Mouse (Mus musculus) forebrain, embryonic 11.5 days (tissue): ENCODE results near the gene Cttnbp2nl. TPM values are rescaled to one million over a fixed set of nuclear protein-coding genes. Genes with fewer than 3 reads are reported as not detected.

Experiments
- ATAC-seq: fragments of 200-750 bp; cut with Nextera tagmentation; replicated peaks from 2 replicates; pipeline ENCODE4 v1.8.0; 2017; ENCODE audit warnings: moderate TSS enrichment; ENCODE audit not compliant: low FRiP score
- DNase-seq: peaks from one replicate; pipeline ENCODE4 v3.0.0-alpha.2; 2017; ENCODE audit warnings: low spot score
- H3K27ac ChIP-seq: fragments of 300-500 bp; sonication (generic); 2 replicates; pipeline ENCODE4 v1.5.1; 2014; ENCODE audit warnings: low read depth, low read length
- H3K27me3 ChIP-seq: fragments of 300-500 bp; sonication (generic); 2 replicates; pipeline ENCODE4 v1.6.1; 2014; ENCODE audit warnings: mild to moderate bottlenecking, low read length, mixed read lengths; ENCODE audit not compliant: control insufficient read depth, insufficient read depth
- H3K36me3 ChIP-seq: fragments of 300-500 bp; sonication (generic); 2 replicates; pipeline ENCODE4 v1.6.1; 2014; ENCODE audit warnings: mild to moderate bottlenecking, low read length, moderate library complexity, mixed read lengths; ENCODE audit not compliant: control insufficient read depth, insufficient read depth
- H3K4me1 ChIP-seq: fragments of 300-500 bp; sonication (generic); replicated peaks from 2 replicates; pipeline ENCODE4 v1.6.1; 2014; ENCODE audit warnings: low read length, mixed read lengths; ENCODE audit not compliant: control insufficient read depth, insufficient read depth
- H3K4me2 ChIP-seq: fragments of 300-500 bp; sonication (generic); 2 replicates; pipeline ENCODE4 v1.6.1; 2014; ENCODE audit warnings: low read depth, mild to moderate bottlenecking, low read length, moderate library complexity, mixed read lengths; ENCODE audit not compliant: severe bottlenecking
- H3K4me3 ChIP-seq: fragments of 300-500 bp; sonication (generic); 2 replicates; pipeline ENCODE4 v1.5.1; 2014; ENCODE audit warnings: low read depth, low read length
- H3K9ac ChIP-seq: fragments of 300-500 bp; sonication (generic); 2 replicates; pipeline ENCODE4 v1.6.1; 2014; ENCODE audit warnings: low read length
- H3K9me3 ChIP-seq: fragments of 300-500 bp; sonication (generic); 2 replicates; pipeline ENCODE4 v1.6.1; 2016; ENCODE audit warnings: low read length, mixed read lengths; ENCODE audit not compliant: control insufficient read depth
- WGBS: fragments of 180-500 bp; shearing (Covaris S2); extraction: QIAGEN DNeasy Blood & Tissue Kit; methylation state at CpG from one replicate; pipeline ENCODE4 v1.1.7; 2014; 5-methylcytosine and 5-hydroxymethylcytosine counted together
- polyA plus RNA-seq: library from polyadenylated mRNA; unstranded; fragments of >200 nt; fragmentation: Nextera tagmentation; extraction: Ambion mirVana; gene quantifications from 2 replicates; pipeline ENCODE4 v1.2.1, GENCODE M21; 2014

The Cttnbp2nl gene
- polyA plus RNA-seq, 1 experiment from 2014 or later = 49.4 TPM

DNA sequence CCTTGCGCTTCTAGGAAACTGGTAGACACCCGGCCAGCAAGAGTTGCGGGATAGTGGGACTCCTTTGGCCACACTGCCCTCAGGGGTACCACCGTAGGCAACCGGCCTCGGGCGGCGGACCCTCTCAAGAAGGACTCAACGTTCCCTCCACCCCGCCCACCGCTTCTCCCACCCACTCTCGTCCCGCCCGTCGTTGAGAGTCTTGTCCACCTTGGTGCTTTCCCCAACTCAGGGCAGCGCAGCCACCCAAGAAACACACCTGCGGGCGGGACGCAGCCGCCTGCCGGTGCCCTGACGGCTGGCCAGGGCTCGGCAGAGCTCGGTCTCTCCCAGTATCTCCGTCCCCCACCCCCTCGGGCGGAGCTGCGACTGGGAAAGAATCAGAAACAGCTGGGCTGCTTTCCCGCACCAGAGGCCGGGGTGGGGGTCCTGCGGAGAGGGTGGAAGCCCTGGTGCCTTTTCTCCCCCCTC, 90.8 kb downstream of the Cttnbp2nl start:
- Histone ChIP-seq H3K9me3 (no peaks in the 10 kb centered on the region), H3K27me3 (peaks cover 49% of the 10 kb centered on the region), H3K27ac (no peak overlapping the region), H3K4me2 (peak overlapping the region; percentile 64), H3K4me1 (peaks cover 14% of the 10 kb centered on the region), H3K36me3 (no peaks in the 10 kb centered on the region), H3K4me3 (peak overlapping the region; percentile 44), H3K9ac (peak overlapping the region; percentile 29; the same call in 1 of the 2 replicates)
- DNase-seq (peak; percentile 68), ATAC-seq (peak; percentile 29)
- 1% methylated on average over 31 of the region's 31 CpGs for WGBS

DNA sequence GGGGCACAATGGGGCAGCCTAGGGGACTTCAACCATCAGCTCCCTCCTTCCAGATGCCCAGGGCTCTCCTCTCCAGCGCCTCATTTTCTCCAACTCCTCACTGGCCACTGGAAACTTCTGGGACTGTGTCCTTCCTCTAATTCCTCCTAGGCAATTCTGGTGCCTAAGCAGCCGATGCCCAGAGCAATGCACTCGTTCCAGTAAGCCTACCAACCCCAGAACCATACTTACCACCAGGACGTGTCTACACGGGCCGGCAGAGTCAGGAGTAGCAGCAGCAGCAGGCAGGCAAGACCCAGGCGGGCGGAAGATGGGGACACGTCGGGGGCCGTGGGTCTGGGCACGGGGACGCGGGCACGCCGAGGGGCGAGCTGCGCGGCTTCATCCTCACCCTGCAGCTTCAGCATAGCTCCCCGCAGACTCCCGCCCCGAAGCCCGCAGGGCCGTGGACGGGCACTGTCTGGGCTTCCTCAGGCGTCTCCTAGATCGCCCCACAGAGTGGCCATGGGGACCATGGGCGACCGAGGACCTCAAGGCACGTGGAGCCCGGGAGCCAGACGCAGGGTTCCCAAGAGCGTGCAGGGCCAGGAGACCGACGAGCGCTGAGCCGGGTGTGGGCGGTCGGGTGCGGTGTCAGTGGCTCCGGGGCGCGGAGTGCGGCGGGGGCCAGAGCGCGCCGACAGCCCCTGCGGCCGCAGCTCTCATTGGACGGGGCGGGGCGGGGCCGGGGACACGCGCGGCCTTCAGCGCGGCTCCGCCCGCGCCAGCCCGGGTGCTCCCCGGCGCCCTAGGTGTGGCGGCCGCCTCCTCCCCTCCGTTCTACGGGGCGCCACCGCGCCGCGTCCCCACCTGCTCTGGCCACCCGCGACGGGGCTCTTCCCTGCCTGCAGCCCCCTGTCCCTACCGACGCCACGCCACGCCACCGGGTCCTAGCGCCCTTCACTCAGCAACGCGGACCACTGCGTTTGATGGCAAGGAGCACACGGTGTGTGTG, 91.6 kb downstream of the Cttnbp2nl start, which contains the start of gene Wnt2b:
Gene Wnt2b, minus strand, starts transcription at position 856 of the 994 bp plus-strand sequence.
- DNase-seq (peak; percentile 63), ATAC-seq (peak; percentile 61)
- peak within 1 kb of the TSS; percentile 64 for H3K4me2 ChIP-seq
- peak within 1 kb of the TSS; percentile 41; the same call in 1 of the 2 replicates for H3K9ac ChIP-seq
- peaks cover 49% of the 10 kb centered on the region for H3K27me3 ChIP-seq
- H3K27ac ChIP-seq = no peak within 1 kb of the TSS
- H3K9me3 ChIP-seq = no peaks in the 10 kb centered on the region
- no peaks in the 10 kb centered on the region for H3K36me3 ChIP-seq
- 2% methylated on average over 82 of the region's 87 CpGs for WGBS
- peaks cover 14% of the 10 kb centered on the region for H3K4me1 ChIP-seq
- H3K4me3 ChIP-seq = peak within 1 kb of the TSS; percentile 44

DNA sequence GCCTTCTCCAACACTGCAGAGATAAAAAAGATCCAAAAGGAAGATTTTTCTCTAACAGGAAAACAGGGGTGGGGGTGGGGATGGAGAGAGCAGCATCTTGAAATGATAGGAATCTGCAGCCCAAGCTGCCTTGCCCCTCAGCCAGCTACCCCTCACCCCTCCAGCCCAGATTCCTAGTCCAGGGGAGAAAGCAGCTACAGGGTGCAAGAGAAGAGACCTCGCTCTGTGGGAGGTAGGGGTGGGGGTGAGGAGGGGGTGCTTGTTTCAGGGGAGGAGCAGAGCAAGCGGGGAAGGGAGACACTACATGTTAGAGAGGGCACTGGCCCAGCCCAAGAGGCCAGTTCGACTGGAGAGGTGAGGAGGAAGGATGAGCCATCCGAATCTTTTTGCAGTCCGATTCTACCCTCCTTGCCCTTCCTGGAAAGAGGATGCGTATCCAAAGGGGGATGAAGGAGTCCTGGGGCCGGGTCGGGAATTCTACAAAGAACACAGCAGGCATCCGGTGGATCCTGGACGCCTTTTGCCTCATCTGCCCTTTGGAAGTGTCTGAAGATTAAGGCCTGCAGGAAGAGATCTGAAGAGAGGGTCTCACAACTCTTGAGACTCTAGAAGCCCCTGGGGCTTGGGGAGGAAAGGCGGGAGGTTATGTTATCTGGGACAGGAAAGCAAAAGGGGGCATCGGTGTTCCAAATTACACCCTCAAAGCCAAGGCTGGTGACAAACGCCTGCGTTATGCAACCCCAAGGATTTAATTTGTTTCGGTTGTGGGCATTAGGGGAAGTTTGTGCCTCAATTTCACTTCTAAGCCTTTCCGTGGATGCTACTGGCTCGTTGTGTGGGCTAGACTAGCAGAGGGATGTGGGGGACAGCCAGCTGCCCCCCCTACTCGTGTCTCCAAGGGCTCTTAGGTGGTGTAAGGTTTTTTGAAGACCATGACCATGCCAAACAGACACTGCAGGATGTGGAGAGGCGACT, 92.6 kb downstream of the Cttnbp2nl start:
- Histone ChIP-seq H3K4me1 (peaks cover 14% of the 10 kb centered on the region), H3K4me3 (no peak overlapping the region), H3K27me3 (peaks cover 49% of the 10 kb centered on the region), H3K4me2 (no peak overlapping the region; the same call in 1 of the 2 replicates), H3K9ac (no peak overlapping the region), H3K27ac (no peak overlapping the region), H3K36me3 (no peaks in the 10 kb centered on the region), H3K9me3 (no peaks in the 10 kb centered on the region)
- 3% methylated on average over 19 of the region's 19 CpGs for WGBS
- peak; percentile 50 for DNase-seq
- ATAC-seq = no peak

DNA sequence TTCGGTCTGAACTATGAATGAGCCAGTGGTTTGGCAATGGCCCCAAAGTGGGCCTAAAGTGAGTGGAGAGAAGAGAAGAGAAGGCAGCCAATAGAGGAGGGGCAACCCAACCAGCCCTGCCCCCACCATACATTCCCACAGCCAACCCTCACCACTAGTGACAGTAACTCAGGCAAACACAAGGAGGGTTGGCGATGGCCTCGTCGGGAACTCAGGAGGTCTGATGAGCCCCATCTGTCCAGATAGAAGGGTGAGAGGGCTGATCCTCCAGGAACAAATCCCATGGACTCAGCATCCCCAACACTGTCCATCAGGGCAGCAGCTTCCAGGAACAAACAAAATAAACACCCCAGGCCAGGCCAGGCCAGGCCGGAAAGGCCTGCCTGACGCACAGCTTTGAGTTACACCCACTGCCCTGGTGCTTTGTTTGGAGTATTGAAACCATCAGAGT, 96.8 kb downstream of the Cttnbp2nl start:
- Histone ChIP-seq H3K9me3 (no peaks in the 10 kb centered on the region), H3K4me3 (no peak overlapping the region), H3K27me3 (peaks cover 20% of the 10 kb centered on the region), H3K36me3 (no peaks in the 10 kb centered on the region; the same call in 1 of the 2 replicates), H3K4me1 (peaks cover 2% of the 10 kb centered on the region; the same call in 1 of the 2 replicates), H3K9ac (no peak overlapping the region), H3K4me2 (no peak overlapping the region), H3K27ac (no peak overlapping the region)
- WGBS = 89% methylated on average over 6 of the region's 6 CpGs
- no peak for ATAC-seq
- DNase-seq = no peak

DNA sequence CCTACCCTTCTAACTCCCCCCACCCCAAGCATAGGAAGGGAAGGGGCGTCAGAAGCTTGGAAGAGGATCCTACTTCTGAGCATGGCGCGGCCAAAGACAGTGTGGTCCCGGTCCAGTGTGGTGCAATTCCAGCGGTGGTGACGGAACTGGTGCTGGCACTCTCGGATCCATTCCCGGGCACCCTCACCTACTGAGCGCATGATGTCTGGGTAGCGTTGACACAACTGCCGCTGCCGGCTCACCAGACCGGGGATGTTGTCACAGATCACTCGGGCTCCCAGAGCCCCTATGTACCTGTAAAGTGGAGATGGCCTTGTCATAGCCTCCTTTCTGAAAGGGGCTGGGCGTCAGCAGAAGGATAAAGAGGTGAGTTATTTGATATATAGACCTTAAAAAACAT, 98.4 kb downstream of the Cttnbp2nl start:
- no peak overlapping the region for H3K9ac ChIP-seq
- no peak overlapping the region for H3K4me2 ChIP-seq
- no peak overlapping the region for H3K4me3 ChIP-seq
- H3K4me1 ChIP-seq = no peaks in the 10 kb centered on the region
- no peak overlapping the region for H3K27ac ChIP-seq
- ATAC-seq (no peak), DNase-seq (no peak)
- H3K36me3 ChIP-seq = no peaks in the 10 kb centered on the region; the same call in 1 of the 2 replicates
- peaks cover 4% of the 10 kb centered on the region for H3K27me3 ChIP-seq
- no peaks in the 10 kb centered on the region for H3K9me3 ChIP-seq
- 96% methylated on average over 15 of the region's 15 CpGs for WGBS

DNA sequence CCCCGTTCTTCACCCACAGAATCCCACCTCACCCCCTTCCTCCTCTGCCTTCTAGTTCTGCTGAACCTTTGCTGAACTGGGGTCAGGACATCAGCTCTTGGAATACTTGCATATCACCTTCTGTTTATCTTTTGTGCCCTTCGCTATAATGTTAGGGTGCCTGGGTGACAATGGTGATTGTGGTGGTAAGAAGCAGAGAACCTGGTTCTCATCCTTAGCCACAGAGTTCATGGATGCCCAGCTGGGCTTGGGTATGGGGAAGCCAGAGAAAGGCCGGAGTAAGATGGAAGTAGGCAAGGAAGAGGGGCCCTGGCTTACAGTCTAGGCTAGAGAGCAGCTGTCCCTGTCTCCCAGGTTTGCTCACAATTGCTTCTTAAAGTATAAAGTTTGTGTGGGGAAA, 98.8 kb downstream of the Cttnbp2nl start:
- Histone ChIP-seq H3K9ac (no peak overlapping the region), H3K4me1 (no peaks in the 10 kb centered on the region), H3K27me3 (peaks cover 3% of the 10 kb centered on the region), H3K9me3 (no peaks in the 10 kb centered on the region), H3K4me2 (no peak overlapping the region), H3K27ac (no peak overlapping the region), H3K36me3 (no peaks in the 10 kb centered on the region; the same call in 1 of the 2 replicates), H3K4me3 (no peak overlapping the region)
- no peak for DNase-seq
- ATAC-seq = no peak
- 93% methylated on average over 3 of the region's 3 CpGs for WGBS

DNA sequence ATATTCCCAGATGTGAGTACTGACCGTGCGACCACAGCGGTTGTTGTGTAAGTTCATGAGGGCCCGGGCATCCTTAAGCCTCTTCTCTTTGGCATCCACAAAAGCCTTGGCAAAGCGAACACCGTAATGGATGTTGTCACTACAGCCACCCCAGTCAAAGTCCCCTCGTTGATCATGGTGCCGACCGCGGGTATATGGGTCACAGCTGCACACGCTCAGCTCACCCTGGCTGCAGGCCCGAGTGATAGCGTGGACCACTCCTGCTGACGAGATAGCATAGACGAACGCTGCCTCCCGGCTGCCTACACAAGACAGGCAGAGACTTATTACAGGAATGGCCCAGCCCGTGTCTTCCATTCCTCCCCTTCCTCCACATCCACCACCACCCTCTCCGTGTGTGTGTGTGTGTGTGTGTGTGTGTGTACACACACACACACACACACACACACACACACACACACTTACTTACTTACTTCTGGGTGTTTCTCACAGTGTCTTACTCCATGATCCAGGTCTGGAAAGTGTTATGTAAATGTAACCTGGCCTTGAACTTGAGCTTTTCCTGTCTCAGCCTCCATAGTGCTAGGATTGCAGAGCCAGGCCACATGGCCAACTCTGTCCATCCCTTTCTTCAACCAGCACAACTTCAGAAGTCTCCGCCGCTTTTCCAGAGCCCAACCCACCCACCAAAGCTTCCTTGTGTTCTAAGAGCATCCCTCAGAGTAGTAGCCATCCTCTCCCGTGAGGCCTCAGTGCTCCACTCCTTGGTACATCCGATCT, 99.9 kb downstream of the Cttnbp2nl start:
- no peak overlapping the region for H3K4me3 ChIP-seq
- ATAC-seq (no peak), DNase-seq (no peak)
- no peak overlapping the region for H3K9ac ChIP-seq
- H3K4me2 ChIP-seq = no peak overlapping the region
- H3K27ac ChIP-seq = no peak overlapping the region
- WGBS = 95% methylated on average over 23 of the region's 23 CpGs
- H3K9me3 ChIP-seq = no peaks in the 10 kb centered on the region
- H3K36me3 ChIP-seq = no peaks in the 10 kb centered on the region; the same call in 1 of the 2 replicates
- H3K4me1 ChIP-seq = no peaks in the 10 kb centered on the region
- no peaks in the 10 kb centered on the region for H3K27me3 ChIP-seq
